Mouse (Mus musculus): ENCODE results near the gene Frmd5. TPM values are rescaled to one million over a fixed set of nuclear protein-coding genes. Genes with fewer than 3 reads are reported as not detected.

Frmd5 gene
- polyA plus RNA-seq, 1 experiment from 2014 or later = 3.8 TPM

GRCm38 (mm10) chr2:121761281-121761795, 45.5 kb downstream of the Frmd5 start:
- H3K27ac ChIP-seq = no peak overlapping the region
- no peak overlapping the region for H3K9ac ChIP-seq
- no peaks in the 10 kb centered on the region for H3K4me1 ChIP-seq
- H3K36me3 ChIP-seq = no peaks in the 10 kb centered on the region
- no peak for ATAC-seq (ENCODE audit: insufficient number of reproducible peaks, insufficient read depth, low FRiP score, low TSS enrichment)
- WGBS = 87% methylated on average over 11 of the region's 11 CpGs
- no peak overlapping the region for H3K4me3 ChIP-seq
- H3K27me3 ChIP-seq = no peaks in the 10 kb centered on the region
- no peak overlapping the region for H3K4me2 ChIP-seq (replicated peaks)
- H3K9me3 ChIP-seq = no peaks in the 10 kb centered on the region

GRCm38 (mm10) chr2:121760646-121761045, 46.2 kb downstream of the Frmd5 start:
- no peak for ATAC-seq (ENCODE audit: insufficient number of reproducible peaks, insufficient read depth, low FRiP score, low TSS enrichment)
- Histone ChIP-seq H3K9me3 (no peaks in the 10 kb centered on the region), H3K27me3 (no peaks in the 10 kb centered on the region), H3K36me3 (no peaks in the 10 kb centered on the region), H3K4me1 (no peaks in the 10 kb centered on the region), H3K27ac (no peak overlapping the region), H3K4me3 (no peak overlapping the region), H3K4me2 (replicated peaks) (no peak overlapping the region), H3K9ac (no peak overlapping the region)
- 85% methylated on average over 9 of the region's 9 CpGs for WGBS

- H3K9ac ChIP-seq = no peak overlapping the region
- H3K4me2 ChIP-seq (replicated peaks) = no peak overlapping the region
- no peak overlapping the region for H3K4me3 ChIP-seq
- no peaks in the 10 kb centered on the region for H3K27me3 ChIP-seq
- no peak for ATAC-seq (ENCODE audit: insufficient number of reproducible peaks, insufficient read depth, low FRiP score, low TSS enrichment)
- no peak overlapping the region for H3K27ac ChIP-seq
- no peaks in the 10 kb centered on the region for H3K36me3 ChIP-seq
- WGBS = 80% methylated on average over 8 of the region's 8 CpGs
- no peaks in the 10 kb centered on the region for H3K4me1 ChIP-seq
- no peaks in the 10 kb centered on the region for H3K9me3 ChIP-seq
These were observed 48.6 kb downstream of the Frmd5 start for GRCm38 (mm10) chr2:121758258-121758657.

- Histone ChIP-seq H3K4me3 (no peak overlapping the region), H3K4me2 (replicated peaks) (no peak overlapping the region), H3K9ac (no peak overlapping the region), H3K36me3 (no peaks in the 10 kb centered on the region), H3K27ac (no peak overlapping the region), H3K27me3 (no peaks in the 10 kb centered on the region), H3K4me1 (no peaks in the 10 kb centered on the region), H3K9me3 (no peaks in the 10 kb centered on the region)
- WGBS = 92% methylated on average over 1 of the region's 1 CpGs
- no peak for ATAC-seq (ENCODE audit: insufficient number of reproducible peaks, insufficient read depth, low FRiP score, low TSS enrichment)
These were observed 50.6 kb downstream of the Frmd5 start for GRCm38 (mm10) chr2:121756336-121756735.

- no peaks in the 10 kb centered on the region for H3K4me1 ChIP-seq
- H3K9ac ChIP-seq = no peak overlapping the region
- H3K9me3 ChIP-seq = no peaks in the 10 kb centered on the region
- no peaks in the 10 kb centered on the region for H3K27me3 ChIP-seq
- ATAC-seq (ENCODE audit: insufficient number of reproducible peaks, insufficient read depth, low FRiP score, low TSS enrichment) = no peak
- H3K27ac ChIP-seq = no peak overlapping the region
- no peaks in the 10 kb centered on the region for H3K36me3 ChIP-seq
- no peak overlapping the region for H3K4me3 ChIP-seq
- no peak overlapping the region for H3K4me2 ChIP-seq (replicated peaks)
- WGBS = 36% methylated on average over 6 of the region's 6 CpGs
These were observed 51.8 kb downstream of the Frmd5 start for GRCm38 (mm10) chr2:121755056-121755455.

GRCm38 (mm10) chr2:121750121-121750520, 56.8 kb downstream of the Frmd5 start:
- 84% methylated on average over 6 of the region's 6 CpGs for WGBS
- no peaks in the 10 kb centered on the region for H3K36me3 ChIP-seq
- H3K4me1 ChIP-seq = no peaks in the 10 kb centered on the region
- H3K4me2 ChIP-seq (replicated peaks) = no peak overlapping the region
- no peak overlapping the region for H3K27ac ChIP-seq
- H3K9ac ChIP-seq = no peak overlapping the region
- H3K9me3 ChIP-seq = 0 out of 2 replicates have a peak, but pooled peaks cover 3% of the 10 kb centered on the region
- no peaks in the 10 kb centered on the region for H3K27me3 ChIP-seq
- no peak overlapping the region for H3K4me3 ChIP-seq
- ATAC-seq (ENCODE audit: insufficient number of reproducible peaks, insufficient read depth, low FRiP score, low TSS enrichment) = no peak

- Histone ChIP-seq H3K9ac (no peak overlapping the region), H3K9me3 (0 out of 2 replicates have a peak, but pooled peaks cover 1% of the 10 kb centered on the region), H3K27me3 (no peaks in the 10 kb centered on the region), H3K4me3 (no peak overlapping the region), H3K4me1 (no peaks in the 10 kb centered on the region), H3K36me3 (no peaks in the 10 kb centered on the region), H3K4me2 (replicated peaks) (no peak overlapping the region), H3K27ac (no peak overlapping the region)
- ATAC-seq (ENCODE audit: insufficient number of reproducible peaks, insufficient read depth, low FRiP score, low TSS enrichment) = no peak
- 78% methylated on average over 2 of the region's 2 CpGs for WGBS
These were observed 65.7 kb downstream of the Frmd5 start for GRCm38 (mm10) chr2:121741151-121741550.

- no peak overlapping the region for H3K4me2 ChIP-seq (replicated peaks)
- no peaks in the 10 kb centered on the region for H3K27me3 ChIP-seq
- H3K27ac ChIP-seq = no peak overlapping the region
- H3K9ac ChIP-seq = no peak overlapping the region
- H3K9me3 ChIP-seq = no peaks in the 10 kb centered on the region
- WGBS = 91% methylated on average over 4 of the region's 4 CpGs
- no peak for ATAC-seq (ENCODE audit: insufficient number of reproducible peaks, insufficient read depth, low FRiP score, low TSS enrichment)
- no peak overlapping the region for H3K4me3 ChIP-seq
- no peaks in the 10 kb centered on the region for H3K36me3 ChIP-seq
- H3K4me1 ChIP-seq = no peaks in the 10 kb centered on the region
These were observed 67.5 kb downstream of the Frmd5 start for GRCm38 (mm10) chr2:121739410-121739809.

GRCm38 (mm10) chr2:121733426-121733825, 73.5 kb downstream of the Frmd5 start:
- Histone ChIP-seq H3K27ac (no peak overlapping the region), H3K9me3 (no peaks in the 10 kb centered on the region), H3K4me2 (replicated peaks) (no peak overlapping the region), H3K36me3 (no peaks in the 10 kb centered on the region), H3K4me1 (no peaks in the 10 kb centered on the region), H3K9ac (no peak overlapping the region), H3K4me3 (no peak overlapping the region), H3K27me3 (no peaks in the 10 kb centered on the region)
- ATAC-seq (ENCODE audit: insufficient number of reproducible peaks, insufficient read depth, low FRiP score, low TSS enrichment) = no peak
- 81% methylated on average over 7 of the region's 7 CpGs for whole genome bisulfite sequencing

- Histone ChIP-seq H3K27ac (no peak overlapping the region), H3K36me3 (no peaks in the 10 kb centered on the region), H3K4me3 (no peak overlapping the region), H3K9me3 (no peaks in the 10 kb centered on the region), H3K27me3 (no peaks in the 10 kb centered on the region), H3K9ac (no peak overlapping the region), H3K4me1 (no peaks in the 10 kb centered on the region), H3K4me2 (replicated peaks) (no peak overlapping the region)
- WGBS = 95% methylated on average over 11 of the region's 11 CpGs
- ATAC-seq (ENCODE audit: insufficient number of reproducible peaks, insufficient read depth, low FRiP score, low TSS enrichment) = no peak
These were observed 76.4 kb downstream of the Frmd5 start for GRCm38 (mm10) chr2:121730486-121730885.

- Histone ChIP-seq H3K4me3 (no peak overlapping the region), H3K4me2 (replicated peaks) (no peak overlapping the region), H3K9me3 (no peaks in the 10 kb centered on the region), H3K36me3 (no peaks in the 10 kb centered on the region), H3K9ac (no peak overlapping the region), H3K27ac (no peak overlapping the region), H3K4me1 (no peaks in the 10 kb centered on the region), H3K27me3 (no peaks in the 10 kb centered on the region)
- WGBS = 76% methylated on average over 9 of the region's 9 CpGs
- no peak for ATAC-seq (ENCODE audit: insufficient number of reproducible peaks, insufficient read depth, low FRiP score, low TSS enrichment)
These were observed 77.8 kb downstream of the Frmd5 start for GRCm38 (mm10) chr2:121728907-121729575.

GRCm38 (mm10) chr2:121724866-121725265, 82.0 kb downstream of the Frmd5 start:
- Histone ChIP-seq H3K9ac (no peak overlapping the region), H3K27me3 (no peaks in the 10 kb centered on the region), H3K27ac (no peak overlapping the region), H3K36me3 (no peaks in the 10 kb centered on the region), H3K9me3 (no peaks in the 10 kb centered on the region), H3K4me2 (replicated peaks) (no peak overlapping the region), H3K4me3 (no peak overlapping the region), H3K4me1 (no peaks in the 10 kb centered on the region)
- 73% methylated on average over 4 of the region's 4 CpGs for WGBS
- ATAC-seq (ENCODE audit: insufficient number of reproducible peaks, insufficient read depth, low FRiP score, low TSS enrichment) = no peak

All from embryonic facial prominence, embryonic 12.5 days (tissue).